Mouse (Mus musculus): ENCODE measurements around the gene Nfkbib. TPM values are rescaled to one million over a fixed set of nuclear protein-coding genes. Genes with fewer than 3 reads are reported as not detected.

The Nfkbib gene
- polyA plus RNA-seq, 1 experiment from 2014 or later = 30.0 TPM

DNA sequence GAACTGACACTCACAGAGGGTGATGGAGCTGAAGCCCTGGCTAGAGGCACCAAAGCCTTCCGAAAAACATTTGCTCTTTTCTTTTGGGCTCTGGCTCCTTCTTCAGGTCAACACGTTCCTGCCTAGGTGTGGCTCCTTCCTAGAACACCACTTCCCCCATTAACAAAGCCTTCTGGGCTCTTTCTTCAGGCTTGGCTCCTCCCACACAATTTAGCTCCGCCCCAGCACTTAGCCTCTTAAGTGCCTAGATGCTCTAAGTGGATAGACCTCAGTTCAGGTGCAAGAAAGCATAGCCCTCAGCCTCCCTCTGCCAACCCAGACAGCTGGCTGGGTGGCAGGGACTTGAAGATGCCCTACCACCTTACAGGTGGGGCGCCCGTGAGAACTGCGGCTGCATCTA is 31.6 kb downstream of the Nfkbib start:
- peaks cover 8% of the 10 kb centered on the region for H3K9me3 ChIP-seq (replicated peaks)
- no peak overlapping the region for H3K4me2 ChIP-seq
- H3K4me1 ChIP-seq (replicated peaks) = peaks cover 9% of the 10 kb centered on the region
- no peak for ATAC-seq (ENCODE audit: insufficient number of reproducible peaks, low FRiP score)
- no peak overlapping the region for H3K9ac ChIP-seq
- H3K4me3 ChIP-seq = no peak overlapping the region
- H3K27me3 ChIP-seq (replicated peaks) = no peaks in the 10 kb centered on the region
- H3K36me3 ChIP-seq = peaks cover 58% of the 10 kb centered on the region
- 76% methylated on average over 6 of the region's 6 CpGs for WGBS
- H3K27ac ChIP-seq (ENCODE audit: poor library complexity, severe bottlenecking) = no peak overlapping the region

DNA sequence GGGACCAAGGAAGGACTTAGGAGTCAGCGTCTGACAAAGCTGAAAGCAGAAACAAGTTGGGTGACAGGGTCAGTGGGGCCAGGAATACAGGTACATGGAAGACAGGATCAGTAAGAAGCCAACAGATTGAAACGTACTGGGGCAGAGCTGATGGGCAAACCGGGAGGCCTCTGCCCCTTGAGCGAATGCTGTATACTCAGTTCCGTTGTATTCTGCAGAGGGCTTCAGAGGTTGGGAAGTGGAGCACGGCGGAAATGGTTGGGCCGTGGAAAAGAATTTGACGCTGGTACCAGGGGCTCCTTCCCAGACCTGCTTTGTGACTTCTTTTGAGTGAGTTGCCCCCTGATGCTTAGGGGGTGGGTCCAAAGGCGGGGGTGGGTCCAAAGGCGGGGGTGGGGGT is 34.1 kb downstream of the Nfkbib start:
- no peak for ATAC-seq (ENCODE audit: insufficient number of reproducible peaks, low FRiP score)
- no peak overlapping the region for H3K9ac ChIP-seq
- peaks cover 9% of the 10 kb centered on the region for H3K4me1 ChIP-seq (replicated peaks)
- H3K9me3 ChIP-seq (replicated peaks) = peaks cover 9% of the 10 kb centered on the region
- peaks cover 40% of the 10 kb centered on the region for H3K36me3 ChIP-seq
- no peaks in the 10 kb centered on the region for H3K27me3 ChIP-seq (replicated peaks)
- H3K4me2 ChIP-seq = peak overlapping the region; percentile 81
- peak overlapping the region; percentile 51 for H3K4me3 ChIP-seq
- no peak overlapping the region for H3K27ac ChIP-seq (ENCODE audit: poor library complexity, severe bottlenecking)
- 17% methylated on average over 11 of the region's 11 CpGs for WGBS

DNA sequence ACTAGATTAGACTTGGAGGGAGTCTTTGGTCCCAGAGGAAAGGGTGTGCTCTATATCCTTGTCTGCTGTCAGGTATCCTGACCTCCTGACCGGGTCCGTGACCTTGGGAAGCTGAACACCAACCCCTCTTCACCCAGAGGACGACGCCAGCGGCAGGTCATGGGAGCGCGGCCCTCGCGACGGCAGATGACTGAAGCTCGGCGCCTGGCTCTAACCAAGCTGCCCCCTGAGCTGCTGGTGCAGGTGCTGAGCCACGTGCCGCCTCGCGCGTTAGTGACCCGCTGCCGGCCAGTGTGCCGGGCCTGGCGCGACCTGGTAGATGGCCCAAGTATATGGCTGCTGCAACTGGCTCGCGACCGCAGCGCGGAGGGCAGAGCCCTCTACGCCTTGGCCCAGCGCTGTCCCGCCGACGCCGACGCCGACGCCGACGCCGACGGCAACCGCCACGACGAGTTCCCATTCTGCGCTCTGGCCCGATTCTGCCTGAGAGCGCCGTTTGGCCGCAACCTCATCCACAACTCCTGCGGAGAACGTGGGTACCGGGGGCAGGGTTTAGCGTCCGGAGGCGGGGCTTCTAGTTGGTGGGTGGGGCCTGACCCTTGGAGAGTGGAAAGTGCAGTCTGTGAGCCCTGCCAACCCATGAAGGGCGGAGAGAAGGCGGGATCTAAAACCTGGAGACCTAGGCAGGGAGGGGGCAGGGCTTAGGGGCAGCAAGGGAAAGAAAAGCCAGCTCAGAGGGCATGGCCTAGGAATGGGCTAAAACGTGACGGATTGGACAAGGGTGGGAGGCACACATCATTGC is 34.8 kb downstream of the Nfkbib start:
- WGBS = 2% methylated on average over 58 of the region's 58 CpGs

DNA sequence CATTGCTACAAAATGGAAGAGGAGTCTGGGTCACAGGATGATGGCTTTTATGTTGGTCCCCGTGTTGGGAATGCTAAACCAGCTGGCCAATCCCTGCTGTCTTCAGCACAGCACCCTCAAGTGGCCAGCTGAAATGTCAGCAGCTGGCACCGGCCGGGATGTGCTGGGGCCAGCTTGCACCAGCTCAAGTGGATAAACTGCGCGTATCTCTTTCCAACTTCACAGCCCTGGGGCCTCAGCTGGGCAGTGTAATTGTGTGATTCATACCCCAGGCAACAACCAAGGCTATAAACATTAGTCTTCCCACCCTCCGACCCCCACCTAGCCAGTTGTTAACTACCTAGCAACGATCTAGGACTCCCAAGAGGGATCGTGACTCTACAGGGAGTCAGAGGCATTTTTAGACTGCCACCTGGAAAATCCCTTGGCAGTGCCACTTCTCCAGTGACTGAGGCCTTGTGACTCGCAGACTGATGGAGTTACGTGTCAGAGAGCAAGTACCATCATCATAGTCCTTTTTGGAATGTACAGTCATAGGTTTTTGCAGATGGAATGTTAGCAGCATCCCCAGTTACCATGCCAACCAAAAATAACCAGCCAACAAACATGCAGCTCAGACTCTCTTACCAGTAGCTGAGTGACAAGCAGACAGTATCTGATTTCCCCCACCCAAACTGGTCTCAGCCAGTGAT is 39.5 kb downstream of the Nfkbib start:
- WGBS = 63% methylated on average over 10 of the region's 10 CpGs
- H3K4me2 ChIP-seq = no peak overlapping the region
- H3K27ac ChIP-seq (ENCODE audit: poor library complexity, severe bottlenecking) = no peak overlapping the region
- no peaks in the 10 kb centered on the region for H3K27me3 ChIP-seq (replicated peaks)
- H3K4me3 ChIP-seq = no peak overlapping the region
- H3K9ac ChIP-seq = no peak overlapping the region
- H3K4me1 ChIP-seq (replicated peaks) = peaks cover 4% of the 10 kb centered on the region
- no peak for ATAC-seq (ENCODE audit: insufficient number of reproducible peaks, low FRiP score)
- H3K36me3 ChIP-seq = peaks cover 29% of the 10 kb centered on the region
- peaks cover 13% of the 10 kb centered on the region for H3K9me3 ChIP-seq (replicated peaks)

More for the DNA sequence above, 34.8 kb downstream of the Nfkbib start:
- Histone ChIP-seq H3K27ac (ENCODE audit: poor library complexity, severe bottlenecking) (no peak overlapping the region), H3K9ac (peak overlapping the region; percentile 57), H3K4me3 (peak overlapping the region; percentile 51), H3K9me3 (replicated peaks) (peaks cover 9% of the 10 kb centered on the region), H3K36me3 (peaks cover 34% of the 10 kb centered on the region), H3K27me3 (replicated peaks) (no peaks in the 10 kb centered on the region), H3K4me2 (peak overlapping the region; percentile 81), H3K4me1 (replicated peaks) (peaks cover 9% of the 10 kb centered on the region)
- ATAC-seq (ENCODE audit: insufficient number of reproducible peaks, low FRiP score) = peak; percentile 88

DNA sequence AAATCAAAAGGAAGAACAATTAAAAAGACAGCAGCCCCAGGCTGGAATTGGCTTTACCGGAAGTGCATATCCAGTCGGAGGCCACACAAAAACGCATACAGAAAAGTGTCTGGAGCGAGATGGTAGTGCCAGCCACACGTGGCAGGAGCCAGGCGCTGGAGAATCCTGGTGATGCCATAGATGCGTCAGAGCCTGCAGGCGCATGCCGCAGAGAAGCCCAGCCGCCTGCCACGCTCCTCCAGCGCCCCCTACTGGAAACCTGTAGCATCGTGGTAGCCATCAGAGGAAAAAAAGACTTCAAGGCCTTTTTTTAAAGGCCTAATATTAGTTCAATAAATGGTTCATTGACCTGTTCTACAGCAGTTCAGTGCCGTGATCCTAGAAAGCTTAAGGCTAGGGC is 40.7 kb downstream of the Nfkbib start:
- peaks cover 13% of the 10 kb centered on the region for H3K9me3 ChIP-seq (replicated peaks)
- H3K27ac ChIP-seq (ENCODE audit: poor library complexity, severe bottlenecking) = no peak overlapping the region
- H3K9ac ChIP-seq = no peak overlapping the region
- H3K4me2 ChIP-seq = no peak overlapping the region
- no peaks in the 10 kb centered on the region for H3K4me1 ChIP-seq (replicated peaks)
- H3K27me3 ChIP-seq (replicated peaks) = no peaks in the 10 kb centered on the region
- peaks cover 29% of the 10 kb centered on the region for H3K36me3 ChIP-seq
- WGBS = 9% methylated on average over 14 of the region's 14 CpGs
- no peak overlapping the region for H3K4me3 ChIP-seq
- no peak for ATAC-seq (ENCODE audit: insufficient number of reproducible peaks, low FRiP score)

DNA sequence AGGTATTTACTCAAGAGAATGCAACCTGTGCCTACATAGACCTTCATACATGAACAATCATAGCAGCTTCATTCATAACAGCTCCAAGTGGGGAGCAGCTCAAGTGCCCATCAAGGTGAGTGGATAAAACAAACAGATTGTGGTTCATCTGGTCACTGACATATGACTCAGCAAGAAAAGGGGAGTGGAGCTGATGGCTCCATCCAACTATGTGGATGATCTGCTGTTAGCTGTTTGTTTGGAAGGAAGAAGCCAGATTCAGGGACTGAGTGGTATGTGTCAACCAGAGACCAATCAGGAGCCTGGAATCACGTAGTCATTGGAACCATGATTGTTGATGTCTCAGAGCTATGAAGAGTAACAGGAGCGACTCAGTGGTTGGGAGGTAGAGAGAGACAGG is 42.7 kb downstream of the Nfkbib start:
- Histone ChIP-seq H3K4me1 (replicated peaks) (peaks cover 3% of the 10 kb centered on the region; the same call in 1 of the 2 replicates), H3K9me3 (replicated peaks) (0 out of 2 replicates have a peak, but pooled peaks cover 4% of the 10 kb centered on the region), H3K36me3 (peaks cover 20% of the 10 kb centered on the region), H3K4me2 (no peak overlapping the region), H3K27ac (ENCODE audit: poor library complexity, severe bottlenecking) (no peak overlapping the region), H3K4me3 (no peak overlapping the region), H3K9ac (no peak overlapping the region), H3K27me3 (replicated peaks) (no peaks in the 10 kb centered on the region)
- ATAC-seq (ENCODE audit: insufficient number of reproducible peaks, low FRiP score) = no peak
- WGBS = 90% methylated on average over 2 of the region's 2 CpGs

DNA sequence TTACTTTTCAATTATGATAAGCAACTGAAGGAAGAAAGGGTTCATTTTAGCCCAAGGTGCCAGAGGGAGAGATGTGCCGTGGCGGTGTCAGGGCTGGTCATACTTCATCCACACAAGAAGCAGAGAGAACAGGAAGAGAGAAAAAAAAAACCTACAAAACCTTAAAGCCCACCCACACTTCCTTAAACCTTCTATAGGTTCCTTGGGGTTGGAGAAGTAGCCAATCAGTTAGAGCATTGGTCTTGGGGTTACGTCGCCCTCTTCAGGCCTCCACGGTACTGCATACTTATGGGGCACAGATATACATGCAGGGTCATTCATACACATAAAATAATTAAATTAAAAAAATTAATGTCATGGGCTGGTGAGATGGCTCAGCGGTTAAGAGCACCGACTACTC is 45.2 kb downstream of the Nfkbib start:
- peaks cover 12% of the 10 kb centered on the region for H3K4me1 ChIP-seq (replicated peaks)
- 89% methylated on average over 7 of the region's 7 CpGs for WGBS

DNA sequence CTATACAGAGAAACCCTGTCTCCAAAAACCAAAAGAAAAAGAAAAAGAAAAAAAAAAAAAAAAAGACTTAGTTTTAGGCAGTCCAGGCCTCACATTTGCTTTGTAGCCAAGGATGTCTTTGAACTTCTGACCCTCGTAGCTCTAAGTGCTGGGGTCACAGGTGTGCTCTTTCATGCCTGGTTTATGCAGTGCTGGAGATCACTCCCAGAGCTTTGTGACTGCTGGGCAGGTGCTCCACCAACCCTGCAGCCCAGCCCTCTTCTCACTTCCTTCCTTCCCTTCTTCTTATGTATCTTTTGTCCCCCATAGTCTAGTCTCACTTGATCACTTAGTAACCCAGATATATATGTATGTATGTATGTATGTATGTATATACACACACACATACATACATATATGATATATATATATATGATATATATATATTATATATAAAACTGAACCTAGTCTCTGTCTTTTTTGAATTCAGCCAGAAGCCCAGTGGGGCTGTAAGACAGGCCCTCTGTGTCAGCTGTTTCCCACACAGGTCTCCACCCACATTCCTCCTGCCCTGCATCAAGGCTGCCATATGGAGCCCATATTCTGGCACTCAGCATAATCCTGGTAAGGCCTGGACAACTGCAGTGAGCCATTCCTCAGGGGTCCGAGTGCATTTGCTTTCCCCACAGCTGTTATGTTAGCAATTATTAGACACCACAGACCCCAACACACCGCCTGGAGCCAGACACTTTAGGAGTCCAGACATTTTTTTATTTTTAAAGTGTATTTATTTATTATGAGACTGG is 46.4 kb downstream of the Nfkbib start:
- Histone ChIP-seq H3K9ac (no peak overlapping the region), H3K4me1 (replicated peaks) (peaks cover 12% of the 10 kb centered on the region), H3K9me3 (replicated peaks) (0 out of 2 replicates have a peak, but pooled peaks cover 4% of the 10 kb centered on the region), H3K27me3 (replicated peaks) (no peaks in the 10 kb centered on the region), H3K36me3 (peaks cover 20% of the 10 kb centered on the region), H3K27ac (ENCODE audit: poor library complexity, severe bottlenecking) (no peak overlapping the region), H3K4me2 (no peak overlapping the region), H3K4me3 (no peak overlapping the region)
- WGBS = 69% methylated on average over 3 of the region's 3 CpGs
- no peak for ATAC-seq (ENCODE audit: insufficient number of reproducible peaks, low FRiP score)

More for the DNA sequence above, 45.2 kb downstream of the Nfkbib start:
- no peak for ATAC-seq (ENCODE audit: insufficient number of reproducible peaks, low FRiP score)
- no peak overlapping the region for H3K4me3 ChIP-seq
- H3K36me3 ChIP-seq = peaks cover 20% of the 10 kb centered on the region
- no peak overlapping the region for H3K27ac ChIP-seq (ENCODE audit: poor library complexity, severe bottlenecking)
- no peak overlapping the region for H3K4me2 ChIP-seq
- no peaks in the 10 kb centered on the region for H3K27me3 ChIP-seq (replicated peaks)
- H3K9me3 ChIP-seq (replicated peaks) = 0 out of 2 replicates have a peak, but pooled peaks cover 4% of the 10 kb centered on the region
- no peak overlapping the region for H3K9ac ChIP-seq

DNA sequence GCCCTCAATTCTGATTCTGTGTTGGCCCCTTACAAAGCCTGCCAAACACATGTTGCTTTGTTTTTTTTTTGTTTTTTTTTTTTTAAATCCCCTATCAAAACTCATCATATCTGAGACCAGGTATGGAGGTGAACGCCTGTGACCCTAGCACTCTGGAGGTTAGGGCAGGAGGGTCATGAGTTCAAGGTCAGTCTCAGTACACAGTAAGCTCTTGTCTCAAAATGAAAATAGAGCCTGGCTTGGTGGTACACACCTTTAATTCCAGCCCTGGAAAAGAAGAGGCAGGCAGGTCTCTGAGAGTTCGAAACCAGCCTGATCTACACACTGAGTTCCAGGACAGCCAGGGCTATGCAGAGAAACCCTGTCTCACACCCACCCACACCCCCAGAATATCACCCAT is 47.7 kb downstream of the Nfkbib start:
- Histone ChIP-seq H3K9ac (no peak overlapping the region), H3K4me1 (replicated peaks) (peaks cover 22% of the 10 kb centered on the region), H3K4me3 (no peak overlapping the region), H3K27me3 (replicated peaks) (no peaks in the 10 kb centered on the region), H3K36me3 (peaks cover 10% of the 10 kb centered on the region), H3K27ac (ENCODE audit: poor library complexity, severe bottlenecking) (no peak overlapping the region), H3K4me2 (no peak overlapping the region), H3K9me3 (replicated peaks) (0 out of 2 replicates have a peak, but pooled peaks cover 4% of the 10 kb centered on the region)
- 72% methylated on average over 2 of the region's 2 CpGs for WGBS
- ATAC-seq (ENCODE audit: insufficient number of reproducible peaks, low FRiP score) = no peak

DNA sequence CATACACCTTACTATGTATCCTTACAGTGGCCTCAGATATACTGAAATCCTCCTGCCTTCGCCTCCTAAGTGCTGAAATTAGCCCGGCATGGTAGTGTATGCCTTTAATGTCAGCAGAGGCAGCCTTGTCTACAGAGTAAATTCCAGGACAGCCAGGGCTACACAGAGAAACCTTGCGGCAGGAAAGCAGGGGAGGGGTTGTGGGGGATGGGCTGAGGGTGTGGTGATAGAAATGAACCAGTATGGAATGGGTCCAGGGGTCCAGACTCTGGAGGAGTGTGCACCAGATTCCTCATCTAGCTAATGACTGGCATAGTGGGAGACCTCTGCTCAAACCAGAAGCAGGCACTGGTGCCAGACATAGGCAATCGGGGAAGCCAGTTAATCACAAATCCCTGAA is 48.2 kb downstream of the Nfkbib start:
- H3K4me2 ChIP-seq = no peak overlapping the region
- 22% methylated on average over 4 of the region's 4 CpGs for WGBS

DNA sequence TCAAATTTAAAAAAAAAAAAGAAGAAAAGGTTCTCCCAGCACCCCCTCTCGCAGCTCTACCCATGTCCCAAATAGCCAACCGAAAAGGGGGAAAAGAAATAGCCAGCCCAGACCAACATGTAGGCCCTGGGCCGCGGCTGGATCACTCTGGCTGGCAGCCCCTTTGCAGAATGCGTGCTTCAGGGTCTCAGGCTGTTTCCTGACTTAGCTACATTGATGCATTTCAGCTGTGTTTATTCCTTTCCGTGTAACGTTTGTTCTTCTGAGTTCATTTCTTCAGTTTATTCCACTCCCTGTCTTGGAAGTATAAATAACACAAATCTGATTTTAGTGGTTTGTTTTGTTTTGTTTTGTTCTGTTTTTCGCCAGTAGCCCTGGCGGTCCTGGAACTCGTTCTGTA is 49.6 kb downstream of the Nfkbib start:
- ATAC-seq (ENCODE audit: insufficient number of reproducible peaks, low FRiP score) = no peak

More for the DNA sequence above, 48.2 kb downstream of the Nfkbib start:
- H3K9ac ChIP-seq = no peak overlapping the region
- ATAC-seq (ENCODE audit: insufficient number of reproducible peaks, low FRiP score) = no peak
- H3K27me3 ChIP-seq (replicated peaks) = no peaks in the 10 kb centered on the region
- no peak overlapping the region for H3K4me3 ChIP-seq
- peaks cover 27% of the 10 kb centered on the region for H3K4me1 ChIP-seq (replicated peaks)
- no peak overlapping the region for H3K27ac ChIP-seq (ENCODE audit: poor library complexity, severe bottlenecking)
- H3K36me3 ChIP-seq = peaks cover 5% of the 10 kb centered on the region
- H3K9me3 ChIP-seq (replicated peaks) = no peaks in the 10 kb centered on the region

More for the DNA sequence above, 49.6 kb downstream of the Nfkbib start:
- no peaks in the 10 kb centered on the region for H3K27me3 ChIP-seq (replicated peaks)
- no peak overlapping the region for H3K4me3 ChIP-seq
- H3K9me3 ChIP-seq (replicated peaks) = no peaks in the 10 kb centered on the region
- 83% methylated on average over 10 of the region's 10 CpGs for WGBS
- peaks cover 34% of the 10 kb centered on the region for H3K4me1 ChIP-seq (replicated peaks)
- no peak overlapping the region for H3K9ac ChIP-seq
- H3K36me3 ChIP-seq = peaks cover 3% of the 10 kb centered on the region; the same call in 1 of the 2 replicates
- no peak overlapping the region; the same call in 1 of the 2 replicates for H3K4me2 ChIP-seq
- no peak overlapping the region for H3K27ac ChIP-seq (ENCODE audit: poor library complexity, severe bottlenecking)
